Mouse (Mus musculus): ENCODE results near the gene Gm11595.
"Not testable (repeated sequence)": the region's sequence is repeated elsewhere in the genome, so short reads cannot be mapped to it uniquely, and the experiment has no call there.

DNA sequence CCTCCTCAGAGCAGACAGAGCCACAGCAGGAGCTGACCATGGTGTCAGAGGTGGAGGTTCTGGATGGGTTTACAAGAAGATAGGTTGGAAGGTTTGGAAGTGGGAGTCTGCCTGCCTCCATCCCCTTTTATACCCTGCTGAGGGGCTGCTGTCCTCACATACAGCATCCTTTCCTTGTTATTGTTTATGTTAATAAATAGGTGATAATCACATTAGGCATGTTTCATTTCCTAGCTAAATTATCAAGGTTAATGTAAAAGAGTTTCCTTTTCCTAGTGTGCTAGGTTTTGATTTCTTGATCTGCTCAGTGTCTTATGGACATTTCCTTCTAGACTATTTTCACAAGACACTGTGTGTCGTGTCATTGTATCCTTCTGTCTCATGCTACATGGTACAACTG, 31.6 kb upstream of the Gm11595 start, which contains the start of gene Gm11554:
- not testable (repeated sequence) for TF ChIP-seq CTCF, POLR2A (IDR thresholded peaks at IDR 0.05; ENCODE audit: insufficient read depth, low read depth, low read length)
